Comparison of ENCODE assay signal across 7 mouse cellular contexts in the genomic region with DNA sequence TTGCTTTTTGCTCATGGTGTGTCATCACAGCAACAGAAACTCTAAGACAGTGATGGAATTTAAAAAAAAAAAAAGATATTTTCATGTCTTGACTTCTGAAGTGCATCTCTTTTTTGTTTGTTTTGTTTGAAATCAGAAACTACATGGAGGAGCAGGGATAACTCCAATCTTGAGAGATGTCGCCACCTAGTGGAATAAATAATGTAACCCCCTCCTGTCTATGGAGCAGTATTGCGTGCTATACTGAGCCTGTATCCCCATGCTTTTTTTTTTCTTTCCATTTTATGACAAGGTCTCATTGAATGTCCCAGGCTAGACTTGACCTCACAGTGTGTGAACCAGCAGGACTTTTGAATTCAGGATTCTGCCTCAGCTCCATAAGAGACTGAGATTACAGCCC. TPM values are rescaled to one million over a fixed set of nuclear protein-coding genes. Genes with fewer than 3 reads are reported as not detected.
DNase-seq lines count a peak whose midpoint lies in the region; ATAC-seq lines count a peak whose summit lies in the region.

No protein-coding gene starts in this region.

- H3K4me1 ChIP-seq in midbrain, embryonic 12.5 days: no peaks in the 10 kb centered on the region
- H3K4me1 ChIP-seq in midbrain, embryonic 10.5 days: no peaks in the 10 kb centered on the region

- no peak overlapping the region for H3K4me2 ChIP-seq in midbrain, embryonic 12.5 days (replicated peaks)

- no peak overlapping the region for H3K27ac ChIP-seq in midbrain, embryonic 12.5 days (replicated peaks)
- no peak overlapping the region for H3K27ac ChIP-seq in midbrain, embryonic 10.5 days (replicated peaks)

- H3K36me3 ChIP-seq in midbrain, embryonic 12.5 days: peaks cover 5% of the 10 kb centered on the region; the same call in 1 of the 2 replicates
- peaks cover 5% of the 10 kb centered on the region; the same call in 1 of the 2 replicates for H3K36me3 ChIP-seq in midbrain, embryonic 10.5 days

- no peak for DNase-seq in midbrain, embryonic 10.5 days (ENCODE audit: low spot score)
- peak; percentile 41 for DNase-seq in MEL-GATA-1-ER (ENCODE audit: extremely low read depth, low read depth)
- DNase-seq in c-Kit-positive CD71-positive TER-119-negative erythroid progenitor cells, embryonic 14.5 days (ENCODE audit: low read depth): peak; percentile 32
- peak; percentile 78 for DNase-seq in heart, adult 8-10 months (ENCODE audit: low spot score)
- peak; percentile 85 for DNase-seq in layer of hippocampus, adult 9-10 months (ENCODE audit: low spot score)

- WGBS in midbrain, embryonic 12.5 days: 17% methylated on average over 2 of the region's 2 CpGs
- 16% methylated on average over 2 of the region's 2 CpGs for WGBS in midbrain, embryonic 10.5 days

- H3K9ac ChIP-seq in midbrain, embryonic 12.5 days (replicated peaks): no peak overlapping the region

- ATAC-seq in midbrain, embryonic 12.5 days (ENCODE audit: low FRiP score, low read depth): peak; percentile 70; the same call in 1 of the 2 replicates
- ATAC-seq in monocyte, adult 5-6 weeks (replicated peaks; ENCODE audit: insufficient number of reproducible peaks, low FRiP score, low TSS enrichment, poor library complexity, severe bottlenecking): peak; percentile 53; the same call in 1 of the 2 replicates

- no peaks in the 10 kb centered on the region for H3K9me3 ChIP-seq in midbrain, embryonic 12.5 days
- no peaks in the 10 kb centered on the region for H3K9me3 ChIP-seq in midbrain, embryonic 10.5 days (replicated peaks)

- no peaks in the 10 kb centered on the region for H3K27me3 ChIP-seq in midbrain, embryonic 12.5 days
- no peaks in the 10 kb centered on the region for H3K27me3 ChIP-seq in midbrain, embryonic 10.5 days (ENCODE audit: low read depth, poor library complexity, severe bottlenecking)

- H3K4me3 ChIP-seq in midbrain, embryonic 12.5 days: no peak overlapping the region
- H3K4me3 ChIP-seq in midbrain, embryonic 10.5 days: no peak overlapping the region

RNA-seq across cellular contexts. Expression of a gene that starts 54.5 kb away (rescaled TPM):
- polyA plus RNA-seq in midbrain, embryonic 12.5 days (2016; fragmentation: Nextera tagmentation; extraction: Ambion mirVana): 3.6 and 5.0 TPM in 2 replicates
- polyA plus RNA-seq in midbrain, embryonic 10.5 days (2016; fragmentation: Nextera tagmentation; extraction: Ambion mirVana): 4.6 and 4.9 TPM in 2 replicates
- total RNA-seq in heart, adult 8-10 months (2022): 100 to 1,000 TPM; 183 to 266 (median 229) TPM
- 12.1 to 15.1 TPM (median 15.0 TPM) in 3 replicates for total RNA-seq in monocyte, adult 5-6 weeks (2017)

Comparison
In these comparisons a context has a peak if more than half of its experiments do, and no peak if none do; other contexts are left out.
1. RNA of a gene that starts 54.5 kb away (total RNA-seq): 183 to 266 TPM in heart, adult 8-10 months; 12.1 to 15.1 TPM in monocyte, adult 5-6 weeks; every median in the first group is over 10 times any median in the second.